Mouse (Mus musculus): ENCODE measurements around the gene Nol6. TPM values are rescaled to one million over a fixed set of nuclear protein-coding genes. Genes with fewer than 3 reads are reported as not detected.
"Not testable (repeated sequence)": the region's sequence is repeated elsewhere in the genome, so short reads cannot be mapped to it uniquely, and the experiment has no call there.

The Nol6 gene
- polyA plus RNA-seq, 1 experiment from 2014 or later: 12.1 TPM

DNA sequence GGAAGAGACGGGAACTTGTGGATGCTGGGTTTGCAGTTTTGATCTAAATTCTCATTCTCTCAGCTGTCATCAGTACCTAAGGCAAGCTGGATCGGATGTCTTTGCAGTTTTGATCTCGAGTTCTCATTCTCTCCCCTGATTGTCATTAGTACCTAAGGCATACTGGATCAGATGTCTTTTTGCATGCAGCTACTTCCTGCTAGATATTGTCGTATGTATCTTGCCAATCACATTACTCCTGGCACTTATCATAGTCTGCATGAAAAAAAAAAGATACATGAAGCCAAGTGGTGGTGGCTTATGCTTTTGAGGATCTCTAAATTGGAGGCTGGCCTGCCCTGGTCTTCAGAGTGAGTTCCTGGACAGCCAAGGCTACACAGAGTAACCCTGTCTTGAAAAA lies 39.4 kb downstream of the Nol6 start:
- no peak for DNase-seq (ENCODE audit: low spot score)

- DNase-seq (ENCODE audit: low spot score): not testable (repeated sequence)
Measured at GRCm38 (mm10) chr4:41082803-41083202, 41.5 kb downstream of the Nol6 start.

DNA sequence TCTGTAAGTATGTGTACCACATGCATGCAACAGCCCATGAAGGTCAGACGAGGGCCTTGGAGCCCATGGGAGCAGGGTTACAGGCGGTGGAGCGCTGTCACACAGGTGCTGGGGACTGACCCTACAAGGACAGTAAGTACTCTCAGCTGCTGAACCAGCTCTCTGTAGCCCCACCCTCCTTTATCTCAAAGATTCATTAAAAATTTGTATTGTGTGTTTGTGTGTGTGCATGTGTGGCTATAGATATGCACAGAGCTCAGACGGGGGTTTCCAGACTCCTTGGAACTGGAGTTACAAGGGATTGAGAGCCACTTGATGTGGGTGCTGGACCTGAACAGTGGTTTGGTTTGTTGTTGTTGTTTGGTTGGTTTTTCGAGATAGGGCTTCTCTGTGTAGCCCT lies 42.5 kb downstream of the Nol6 start:
- no peak for DNase-seq (ENCODE audit: low spot score)

- no peak for DNase-seq (ENCODE audit: low spot score)
Measured at GRCm38 (mm10) chr4:41078726-41079125, 45.5 kb downstream of the Nol6 start.

GRCm38 (mm10) chr4:41074461-41074860 lies 49.8 kb downstream of the Nol6 start:
- no peak for DNase-seq (ENCODE audit: low spot score)

- DNase-seq (ENCODE audit: low spot score): no peak
Measured at GRCm38 (mm10) chr4:41073008-41073817, 51.0 kb downstream of the Nol6 start.

DNA sequence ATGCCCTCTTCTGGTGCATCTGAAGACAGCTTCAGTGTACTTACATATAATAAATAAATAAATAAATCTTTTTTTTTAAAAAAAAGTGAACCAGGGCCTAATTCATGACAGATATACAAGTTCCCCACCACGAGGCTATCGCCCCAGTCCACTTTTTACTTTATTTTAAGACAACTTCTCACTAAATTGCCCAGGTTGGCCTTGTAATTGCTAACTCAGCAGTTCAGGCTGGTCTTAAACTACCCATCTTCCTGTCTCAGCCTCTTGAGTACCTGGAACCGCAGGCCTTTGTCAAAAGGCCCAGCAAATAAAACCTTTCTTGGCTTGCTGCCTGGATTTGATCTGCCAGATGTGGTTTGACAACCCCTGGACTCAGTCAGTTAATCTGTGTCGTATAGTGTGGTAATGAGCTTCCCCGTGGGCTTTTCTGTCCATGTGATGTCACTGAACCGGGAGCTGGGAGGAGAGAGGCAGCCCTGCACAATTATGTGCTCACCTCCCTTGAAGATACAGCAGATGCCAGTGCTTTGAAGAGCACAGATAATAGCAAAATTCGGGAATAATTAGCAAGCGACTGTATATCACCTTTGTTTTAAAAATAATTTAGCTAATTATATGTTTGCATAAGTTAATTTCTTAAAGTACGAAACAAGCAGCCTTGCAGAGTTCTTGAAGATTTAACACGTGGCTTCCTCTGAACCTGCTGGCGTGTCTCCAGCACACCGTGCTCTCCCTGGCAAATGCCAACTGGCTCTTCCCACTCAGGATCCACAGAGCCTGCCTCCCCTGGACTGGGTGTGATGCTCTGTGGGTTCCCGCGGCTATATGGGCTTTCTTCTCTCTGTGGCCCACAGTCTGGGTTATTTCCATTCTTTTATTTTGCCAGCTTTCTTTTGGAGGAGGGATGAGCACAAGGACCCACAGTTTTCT lies 52.5 kb downstream of the Nol6 start:
- DNase-seq (ENCODE audit: low spot score): no peak

DNA sequence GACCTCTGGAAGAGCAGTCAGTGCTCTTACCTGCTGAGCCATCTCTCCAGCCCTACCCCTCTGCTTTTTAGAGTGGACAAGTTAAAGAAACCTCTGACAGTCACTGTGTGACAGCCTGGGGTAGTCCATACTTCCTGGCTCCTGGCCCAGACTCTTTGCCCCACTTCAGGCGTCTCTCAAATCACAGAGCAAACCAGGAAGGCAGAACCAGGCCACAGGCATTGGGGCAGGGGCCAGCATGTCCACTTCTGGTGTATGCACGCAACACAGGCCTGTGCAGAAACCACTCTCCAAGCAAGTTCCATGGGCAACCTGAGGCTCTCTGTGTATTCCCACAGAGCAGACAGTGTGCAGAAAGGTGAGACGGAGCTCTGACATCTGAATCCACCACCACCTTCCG lies 59.1 kb downstream of the Nol6 start:
- no peak for DNase-seq (ENCODE audit: low spot score)

Other genes starting within 250 kb of the Nol6 start
- 2.4 and 2.6 TPM in 2 replicates for gene Spink4, start 204.4 kb downstream of the Nol6 start, polyA plus RNA-seq (2015; fragmentation: Nextera tagmentation; extraction: Ambion mirVana)
- gene Bag1, start 176.2 kb downstream of the Nol6 start, polyA plus RNA-seq (2015; fragmentation: Nextera tagmentation; extraction: Ambion mirVana): 185 and 190 TPM in 2 replicates
- gene Chmp5, start 176.0 kb downstream of the Nol6 start, polyA plus RNA-seq (2015; fragmentation: Nextera tagmentation; extraction: Ambion mirVana): 131 and 141 TPM in 2 replicates
- gene Nfx1, start 153.5 kb downstream of the Nol6 start, polyA plus RNA-seq (2015; fragmentation: Nextera tagmentation; extraction: Ambion mirVana): 63.5 and 65.6 TPM in 2 replicates
- 0.86 and 1.7 TPM in 2 replicates for gene Aqp7, start 76.3 kb downstream of the Nol6 start, polyA plus RNA-seq (2015; fragmentation: Nextera tagmentation; extraction: Ambion mirVana)
- 5.6 and 9.1 TPM in 2 replicates for gene Aqp3, start 26.3 kb downstream of the Nol6 start, polyA plus RNA-seq (2015; fragmentation: Nextera tagmentation; extraction: Ambion mirVana)
- 50.9 and 56.1 TPM in 2 replicates for gene Ube2r2, start 11.3 kb upstream of the Nol6 start, polyA plus RNA-seq (2015; fragmentation: Nextera tagmentation; extraction: Ambion mirVana)
- 32.1 and 37.7 TPM in 2 replicates for gene Ubap2, start 150.7 kb upstream of the Nol6 start, polyA plus RNA-seq (2015; fragmentation: Nextera tagmentation; extraction: Ambion mirVana)
- 53.3 and 54.4 TPM in 2 replicates for gene Dcaf12, start 190.4 kb upstream of the Nol6 start, polyA plus RNA-seq (2015; fragmentation: Nextera tagmentation; extraction: Ambion mirVana)
- 37.2 and 43.2 TPM in 2 replicates for gene Ubap1, start 224.5 kb upstream of the Nol6 start, polyA plus RNA-seq (2015; fragmentation: Nextera tagmentation; extraction: Ambion mirVana)